Mouse (Mus musculus): ENCODE results near the gene Alad.
A peak's percentile ranks its signal among the peaks of the same experiment; 100 is the strongest.
"Not testable (repeated sequence)": the region's sequence is repeated elsewhere in the genome, so short reads cannot be mapped to it uniquely, and the experiment has no call there.

Alad gene

DNA sequence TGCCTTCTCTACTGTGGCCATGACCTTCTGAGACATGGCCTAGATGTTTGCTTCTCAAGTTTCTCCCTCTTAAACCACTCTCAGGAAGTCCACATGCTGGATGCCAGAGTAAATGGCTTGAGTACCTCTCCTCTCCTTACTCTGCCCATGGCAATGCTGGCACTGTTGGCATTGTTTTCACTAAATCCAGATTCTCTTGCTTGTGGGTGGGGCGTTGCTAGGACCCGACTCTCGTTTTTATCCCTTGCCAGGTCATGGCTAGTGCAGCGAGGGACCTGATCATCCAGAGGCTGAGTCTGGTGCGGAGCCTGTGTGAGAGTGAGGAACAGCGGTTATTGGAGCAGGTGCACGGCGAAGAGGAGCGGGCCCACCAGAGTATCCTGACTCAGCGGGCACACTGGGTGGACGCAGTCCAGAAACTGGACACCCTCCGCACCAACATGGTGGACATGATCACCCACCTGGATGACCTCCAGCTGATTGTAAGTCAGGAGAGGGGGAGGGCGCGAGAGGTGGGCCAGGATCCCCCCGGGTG lies 33.5 kb downstream of the Alad start:
- DNase-seq (ENCODE audit: low read depth, low spot score) = no peak

DNA sequence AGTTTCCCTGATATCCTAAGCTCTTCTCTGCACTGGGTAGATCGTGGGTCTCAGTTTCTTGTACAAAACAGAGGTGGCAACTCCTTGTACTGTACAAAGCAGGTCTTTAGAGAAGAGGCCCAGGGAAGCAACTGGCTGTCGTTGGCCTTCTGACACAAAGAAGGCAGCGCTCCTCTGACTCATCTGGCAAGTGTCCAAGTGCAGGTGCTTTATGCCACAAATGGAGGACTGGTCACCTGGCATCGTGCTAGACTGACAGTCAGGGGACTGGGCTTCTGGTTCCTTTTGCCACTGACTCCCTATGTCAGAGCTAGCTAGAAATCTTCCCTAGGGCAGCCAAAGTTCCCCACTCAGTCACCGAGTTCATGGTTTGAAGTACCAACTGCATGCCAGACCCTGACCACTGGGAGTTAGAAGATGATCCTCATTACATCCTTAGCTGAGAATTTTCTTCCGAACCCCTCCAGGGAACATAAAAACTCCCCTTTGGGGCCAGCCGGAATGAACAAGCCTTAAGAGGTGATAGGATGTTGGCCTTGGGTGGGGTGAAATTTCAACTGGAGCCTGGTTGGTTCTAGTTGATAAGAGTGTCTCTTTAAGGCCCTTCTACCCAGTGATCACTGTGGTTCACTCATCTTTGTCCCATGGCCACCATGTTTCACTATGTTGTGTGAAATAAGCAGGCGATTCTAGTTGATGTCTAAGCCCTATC lies 34.1 kb downstream of the Alad start:
- no peak for DNase-seq (ENCODE audit: low read depth, low spot score)

DNA sequence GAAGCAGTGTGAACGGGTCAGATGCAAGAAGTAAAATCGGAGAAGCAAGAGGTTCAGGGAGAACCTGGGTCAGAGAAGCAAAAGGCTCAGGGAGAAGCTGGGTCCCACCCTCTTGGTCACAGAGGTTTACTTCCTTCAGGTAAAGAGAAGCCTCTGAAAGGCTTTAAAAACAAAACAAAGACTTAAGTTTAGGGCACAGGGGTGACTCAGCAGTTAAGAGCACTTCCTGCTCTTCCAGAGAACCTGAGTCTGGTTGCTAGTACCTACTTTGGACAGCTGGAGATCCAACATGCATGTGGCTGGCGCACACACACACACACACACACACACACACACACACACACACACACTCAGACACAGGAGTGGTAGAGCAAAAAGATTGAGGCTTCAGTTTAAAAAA lies 34.8 kb downstream of the Alad start:
- DNase-seq (ENCODE audit: low read depth, low spot score) = no peak

DNA sequence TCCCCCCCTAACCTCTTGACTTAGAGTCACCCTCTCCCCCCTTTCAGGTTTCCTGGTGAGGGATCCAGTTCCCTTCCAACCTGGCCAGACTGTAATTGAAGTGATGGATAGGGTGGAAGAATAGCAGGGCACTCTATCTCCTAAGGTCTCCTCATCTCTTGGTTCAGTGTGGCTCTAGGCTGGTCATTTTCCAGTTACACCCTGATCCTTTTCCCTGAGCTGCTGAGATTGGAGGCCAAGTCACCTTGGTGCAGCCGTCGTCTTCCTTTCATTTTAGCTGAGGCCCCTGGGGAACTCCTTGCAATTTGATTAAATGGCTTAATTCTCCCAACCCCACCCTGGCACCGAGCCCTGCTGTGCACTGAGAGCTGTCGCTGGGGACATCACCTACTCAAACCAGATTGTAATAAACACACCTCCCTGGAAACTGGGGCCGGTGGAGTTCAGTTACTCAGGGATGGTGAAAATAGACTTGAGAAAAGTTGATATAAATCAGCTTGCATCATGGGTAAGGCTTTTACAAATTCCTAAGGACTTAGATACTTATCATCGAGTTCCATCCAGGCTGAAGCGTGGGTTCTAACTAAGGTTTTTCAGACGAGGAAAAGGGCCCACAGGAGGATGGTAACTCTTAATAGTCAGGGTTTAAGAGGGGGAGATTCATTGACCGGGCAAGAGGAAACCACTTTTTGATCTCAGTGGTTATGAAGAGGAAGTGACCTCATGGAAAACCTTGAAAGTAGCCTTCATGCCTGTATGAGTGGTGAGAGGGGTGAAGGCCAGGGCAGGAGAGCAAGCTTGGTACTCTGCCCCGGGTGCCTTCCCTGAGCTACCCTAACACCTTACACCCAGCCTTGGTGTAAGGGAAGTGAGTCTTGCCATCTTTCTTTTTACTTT lies 38.8 kb downstream of the Alad start:
- no peak for DNase-seq (ENCODE audit: low read depth, low spot score)

DNA sequence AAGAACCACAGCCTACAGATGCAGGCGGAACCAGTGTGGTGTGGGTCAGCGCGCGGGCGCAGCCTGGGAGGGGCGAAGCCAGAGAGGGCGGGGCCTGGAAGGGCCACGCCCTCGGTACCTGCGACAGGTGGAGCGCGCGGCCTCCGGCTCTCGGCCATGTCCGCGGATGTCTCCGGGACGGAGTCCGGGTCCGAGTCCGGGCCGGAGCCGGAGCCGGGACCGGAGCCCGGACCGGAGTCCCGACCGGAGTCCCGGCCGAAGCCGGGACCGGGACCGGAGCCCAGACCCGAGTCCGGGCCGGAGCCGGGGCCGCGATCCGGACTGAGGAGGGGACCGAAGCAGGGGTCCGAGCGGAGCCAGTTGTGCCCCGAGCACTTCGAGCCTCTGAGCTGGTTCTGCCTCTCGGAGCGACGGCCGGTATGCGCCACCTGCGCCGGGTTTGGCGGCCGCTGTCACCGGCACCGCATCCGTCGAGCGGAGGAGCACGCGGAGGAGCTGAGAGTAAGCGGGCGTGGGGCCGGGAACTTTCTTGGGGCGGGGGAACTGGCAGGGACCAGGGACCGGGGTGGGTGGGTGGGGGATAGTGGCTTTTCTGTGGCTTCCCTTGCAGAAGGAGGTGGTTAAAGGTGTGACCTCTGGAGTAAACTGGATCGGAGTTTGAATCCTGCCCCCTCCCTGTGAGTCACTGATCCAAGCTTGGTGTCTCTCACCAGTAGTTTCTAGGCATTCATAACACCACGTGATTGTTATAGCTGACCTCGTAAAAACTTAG lies 39.6 kb downstream of the Alad start, which contains the start of gene Bspry:
Gene Bspry, plus strand, starts transcription at position 117 of the 772 bp plus-strand sequence.
- no peak for DNase-seq (ENCODE audit: low read depth, low spot score)

DNA sequence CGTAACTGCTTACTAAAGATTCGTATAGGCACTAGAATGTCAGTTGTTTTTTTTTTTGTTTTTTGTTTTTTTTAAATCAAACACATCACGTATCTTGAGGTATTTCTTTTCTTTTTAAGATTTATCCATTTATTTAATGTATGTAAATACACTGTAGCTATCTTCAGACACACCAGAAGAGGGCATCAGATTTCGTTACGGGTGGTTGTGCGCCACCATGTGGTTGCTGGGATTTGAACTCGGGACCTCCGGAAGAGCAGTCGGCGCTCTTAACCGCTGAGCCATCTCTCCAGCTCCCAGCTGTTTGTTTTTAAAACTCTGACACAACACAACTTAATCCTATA lies 40.2 kb downstream of the Alad start:
- not testable (repeated sequence) for DNase-seq (ENCODE audit: low read depth, low spot score)

DNA sequence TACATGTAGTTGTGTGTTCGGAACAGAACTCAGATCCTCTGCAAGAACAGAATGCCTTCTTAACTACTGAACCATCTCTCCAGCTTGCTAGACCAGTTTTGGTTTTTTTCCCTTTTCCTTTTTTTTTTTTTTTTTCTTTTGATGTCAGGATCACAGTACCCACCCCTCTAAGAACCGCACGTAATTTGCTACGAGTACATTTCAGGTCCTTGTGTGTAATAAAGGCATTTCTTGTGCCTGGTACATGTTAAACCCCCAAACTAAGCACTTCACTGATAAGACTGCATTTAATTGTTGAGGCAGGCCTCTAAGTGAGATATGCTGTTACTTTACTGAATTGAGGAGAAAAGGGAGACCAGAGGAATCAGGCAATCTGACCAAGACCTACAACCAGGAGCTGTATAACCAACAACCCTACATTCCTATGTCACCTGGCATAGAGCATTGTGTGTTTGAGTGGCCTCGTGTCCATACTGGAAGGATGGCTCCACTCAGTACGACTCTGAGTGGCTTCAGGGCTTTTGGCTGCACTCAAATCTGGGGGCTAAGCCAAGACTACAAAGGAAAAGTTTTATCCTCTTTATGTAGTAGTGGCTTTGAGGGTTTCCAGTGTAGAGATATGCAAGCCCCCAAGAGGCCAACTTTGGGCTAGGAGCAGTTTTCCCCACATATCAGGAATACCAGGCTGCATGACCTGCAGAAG lies 42.0 kb downstream of the Alad start:
- DNase-seq (ENCODE audit: low read depth, low spot score) = no peak

DNA sequence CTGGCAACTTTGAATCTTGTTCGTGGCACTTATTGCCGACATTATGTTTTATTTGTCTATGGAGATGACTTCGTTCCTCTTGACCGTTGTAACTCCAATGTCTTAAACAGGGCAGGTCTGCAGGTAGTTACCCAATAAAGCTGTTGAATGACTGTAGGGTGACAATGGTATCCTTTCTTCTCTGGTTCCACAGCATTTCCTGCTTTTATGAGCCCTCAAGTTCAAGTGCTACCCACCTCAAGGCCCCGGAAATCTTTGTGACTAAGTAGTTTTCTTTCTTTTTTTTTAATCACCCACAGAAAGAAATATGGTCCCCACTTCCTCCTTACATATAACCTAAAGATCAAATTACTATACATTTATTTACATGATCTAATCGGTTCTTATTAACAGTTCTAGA lies 43.9 kb downstream of the Alad start:
- no peak for DNase-seq (ENCODE audit: low read depth, low spot score)

DNA sequence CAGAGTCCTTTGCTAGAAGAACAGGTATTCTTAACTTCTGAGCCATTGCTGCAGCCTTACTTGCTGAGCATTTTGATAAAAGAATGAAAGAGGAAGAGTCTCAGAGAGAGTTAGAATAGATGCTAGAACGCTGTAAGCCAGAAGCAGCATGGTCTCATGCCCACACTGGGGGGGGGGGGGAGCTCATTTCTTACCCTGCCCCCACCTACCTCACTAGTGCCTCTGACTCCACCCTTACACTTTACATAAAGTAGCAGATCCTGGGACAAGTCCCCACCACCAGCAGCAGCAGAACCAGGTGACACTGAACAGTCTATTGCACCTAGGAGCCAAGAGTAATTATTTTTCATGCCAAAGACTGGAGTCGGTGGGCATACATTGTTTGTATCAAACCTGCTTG lies 44.6 kb downstream of the Alad start:
- DNase-seq (ENCODE audit: low read depth, low spot score) = no peak

DNA sequence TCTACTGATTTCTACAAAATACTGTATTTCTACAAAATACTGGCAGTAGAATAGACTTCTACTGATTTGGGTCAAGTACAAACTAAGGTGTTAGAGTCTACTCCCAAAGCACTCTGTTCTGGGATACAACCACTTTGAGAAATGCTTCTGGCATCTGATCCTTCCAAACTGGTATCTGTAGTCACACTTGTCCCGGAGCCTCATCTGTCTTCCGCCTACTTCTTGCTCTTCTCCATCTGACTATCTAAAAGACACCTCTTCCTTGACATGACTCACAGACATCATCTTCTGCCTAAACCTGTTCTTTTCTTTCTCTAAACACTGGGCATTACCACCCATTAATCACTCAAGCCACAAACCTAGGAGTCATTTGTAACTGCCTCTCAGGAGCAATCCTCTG lies 47.6 kb downstream of the Alad start:
- no peak for DNase-seq (ENCODE audit: low read depth, low spot score)

DNA sequence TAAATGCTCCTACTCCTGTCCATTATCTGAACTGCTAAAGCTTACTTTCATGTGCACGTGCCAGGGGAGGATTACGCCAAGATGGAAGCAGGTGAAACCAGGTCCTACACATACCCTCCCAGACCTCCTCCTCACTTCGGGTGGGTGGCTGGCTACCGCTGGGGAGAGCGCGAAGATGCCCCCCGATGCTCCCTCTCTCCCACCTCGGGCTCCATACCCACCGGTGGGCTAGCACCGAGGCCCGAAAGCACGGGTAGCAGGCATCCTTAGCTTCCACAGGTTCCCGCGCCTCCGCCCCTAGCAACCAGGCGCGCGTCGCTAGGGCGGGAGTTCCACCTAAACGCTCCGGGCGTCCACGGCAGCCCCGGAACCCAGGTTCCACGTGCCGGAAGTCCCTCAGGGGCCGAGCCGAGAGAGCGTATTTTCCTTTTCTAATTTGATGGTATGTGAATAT lies 49.1 kb downstream of the Alad start, which contains the start of gene Wdr31:
Gene Wdr31, minus strand, starts transcription at position 299 of the 454 bp plus-strand sequence.
- peak; percentile 62 for DNase-seq (ENCODE audit: low read depth, low spot score)

DNA sequence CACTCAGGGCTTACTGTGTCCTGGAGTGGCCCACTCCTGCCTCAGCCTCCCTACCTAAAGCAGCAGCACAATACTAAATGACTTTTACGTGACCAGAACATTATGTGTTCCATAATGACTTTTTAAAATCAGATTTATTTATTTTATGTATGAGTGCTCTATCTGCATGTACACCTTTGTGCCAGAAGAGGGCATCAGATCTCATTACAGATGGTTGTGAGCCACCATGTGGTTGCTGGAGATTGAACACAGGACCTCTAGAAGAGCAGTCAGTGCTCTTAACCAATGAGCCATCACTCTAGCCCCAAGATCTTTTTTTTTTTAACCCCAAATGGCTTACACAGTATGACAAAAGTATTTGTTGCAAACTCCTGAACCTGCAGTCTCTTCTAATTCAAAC lies 51.6 kb downstream of the Alad start:
- DNase-seq (ENCODE audit: low read depth, low spot score) = no peak

DNA sequence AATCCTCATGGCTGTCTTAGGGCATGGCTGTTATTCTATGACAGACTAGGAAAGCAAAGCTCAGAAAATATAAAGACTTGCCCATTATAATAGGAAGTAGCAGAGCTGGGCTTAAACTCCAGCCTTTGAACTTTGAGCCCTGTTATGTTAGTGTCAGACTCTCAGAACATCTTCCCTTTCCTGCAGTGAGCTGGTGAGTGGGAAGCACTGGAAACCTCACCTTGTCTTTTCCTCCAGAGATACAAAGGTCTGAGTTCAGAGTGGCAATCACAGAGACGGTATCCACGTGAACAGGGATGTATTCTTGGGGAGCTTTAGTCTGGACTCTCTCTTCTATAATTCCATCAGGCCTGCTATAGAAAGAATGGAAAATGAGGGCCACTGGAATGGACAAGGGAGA lies 56.6 kb downstream of the Alad start:
- no peak for DNase-seq (ENCODE audit: low read depth, low spot score)

DNA sequence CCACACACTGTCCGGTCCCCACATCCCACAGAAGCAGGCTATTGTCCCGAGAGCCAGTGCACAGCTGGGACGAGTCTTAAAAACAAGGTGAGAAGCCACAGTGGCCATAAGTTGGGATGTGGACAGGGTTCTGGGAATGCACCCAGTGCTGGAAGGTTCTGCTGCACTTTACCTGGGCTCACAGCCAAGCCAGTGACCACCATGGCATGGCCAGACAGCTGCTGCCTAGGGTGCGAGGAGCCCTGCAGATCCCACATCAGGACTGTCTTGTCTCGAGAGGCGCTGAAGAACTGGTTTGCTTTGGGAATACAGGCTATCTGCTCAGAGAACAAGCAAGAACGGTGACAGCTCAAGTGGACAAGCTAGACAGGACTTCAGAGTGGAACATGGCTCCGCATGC lies 59.4 kb downstream of the Alad start:
- DNase-seq (ENCODE audit: low read depth, low spot score) = no peak
